ENCODE assay signal across 22 mouse cellular contexts in the genomic region with DNA sequence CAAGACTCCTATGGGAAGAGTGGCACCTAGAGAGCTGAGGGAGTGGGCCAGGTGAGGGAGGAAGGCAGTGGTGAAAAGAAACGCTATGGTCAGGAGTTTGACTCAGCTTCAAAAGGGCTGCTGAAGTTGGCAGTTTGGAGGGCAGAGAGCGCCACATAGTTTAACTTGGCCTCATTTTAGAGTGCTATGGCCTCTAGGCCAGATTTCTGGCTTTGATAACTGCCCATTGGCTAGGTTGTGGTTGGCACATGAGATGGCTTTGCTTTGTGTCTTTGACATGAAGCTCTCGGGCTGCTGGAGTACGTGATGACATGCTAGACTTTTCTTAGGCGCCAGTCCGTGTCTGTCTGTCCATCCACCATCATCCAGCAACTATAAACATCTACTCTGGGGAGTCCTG. TPM values are rescaled to one million over a fixed set of nuclear protein-coding genes. Genes with fewer than 3 reads are reported as not detected.
DNase-seq lines count a peak whose midpoint lies in the region; ATAC-seq and TF ChIP-seq lines count a peak whose summit lies in the region.
"Had no signal": no experiment of that assay in that cellular context is flagged by ENCODE, and none has a peak within 500 bp of the region (broad histone marks: within the 10 kb centered on the region; RNA-seq: fewer than 3 reads in every experiment).

No protein-coding gene starts in this region.

- H3K27ac ChIP-seq in liver, adult 2 months (replicated peaks; ENCODE audit: insufficient read depth, low read depth, low read length): no peak overlapping the region
- no peak overlapping the region for H3K27ac ChIP-seq in liver, postnatal 0 days (ENCODE audit: low read depth)
- no peak overlapping the region for H3K27ac ChIP-seq in forebrain, embryonic 16.5 days (ENCODE audit: low read length)

- no peak overlapping the region for H3K4me3 ChIP-seq in liver, adult 2 months (ENCODE audit: insufficient read depth, low read depth, low read length)
- no peak overlapping the region for H3K4me3 ChIP-seq in liver, postnatal 0 days (ENCODE audit: low read depth, low read length)
- H3K4me3 ChIP-seq in forebrain, embryonic 16.5 days (replicated peaks; ENCODE audit: low read length): no peak overlapping the region

- no peaks in the 10 kb centered on the region for H3K9me3 ChIP-seq in liver, postnatal 0 days (ENCODE audit: low read length)
- H3K9me3 ChIP-seq in forebrain, embryonic 16.5 days (ENCODE audit: control insufficient read depth, low read length): no peaks in the 10 kb centered on the region
- H3K9me3 ChIP-seq: G1E had no signal

- H3K79me2 ChIP-seq in liver, adult 2 months (ENCODE audit: control insufficient read depth, insufficient read depth, low read length): no peaks in the 10 kb centered on the region

- no peak for ATAC-seq in liver, postnatal 0 days
- no peak for ATAC-seq in forebrain, embryonic 16.5 days
- ATAC-seq: activated CD4-positive, CD25-positive, alpha-beta regulatory T cell, adult 4 months; CD4-positive, CD25-positive, alpha-beta regulatory T cell, adult 4 months; Patski had no signal

- H3K9ac ChIP-seq in liver, adult 2 months (ENCODE audit: low read depth, low read length): no peak overlapping the region
- H3K9ac ChIP-seq in liver, postnatal 0 days (replicated peaks): no peak overlapping the region
- no peak overlapping the region for H3K9ac ChIP-seq in forebrain, embryonic 16.5 days (replicated peaks; ENCODE audit: low read depth, low read length)

- TF ChIP-seq EP300 in liver, postnatal 0 days (IDR thresholded peaks at IDR 0.05; ENCODE audit: low read depth): no peak

- peaks cover 6% of the 10 kb centered on the region; the same call in 1 of the 2 replicates for H3K4me1 ChIP-seq in liver, adult 2 months (ENCODE audit: control insufficient read depth, insufficient read depth, low read length)
- peaks cover 6% of the 10 kb centered on the region; the same call in 1 of the 2 replicates for H3K4me1 ChIP-seq in liver, postnatal 0 days (ENCODE audit: insufficient read depth)
- no peaks in the 10 kb centered on the region for H3K4me1 ChIP-seq in forebrain, embryonic 16.5 days (replicated peaks; ENCODE audit: control insufficient read depth, insufficient read depth, low read length)

- H3K4me2 ChIP-seq in liver, postnatal 0 days (ENCODE audit: low read depth, low read length): no peak overlapping the region
- H3K4me2 ChIP-seq in forebrain, embryonic 16.5 days (ENCODE audit: low read length): no peak overlapping the region

- TF ChIP-seq POLR2A in liver, adult 2 months (IDR thresholded peaks at IDR 0.05; ENCODE audit: extremely low read depth, insufficient read depth, low read length): no peak

- DNase-seq in liver, adult 2 months (ENCODE audit: extremely low read depth, low read depth, low spot score): peak; percentile 97
- DNase-seq in liver, postnatal 0 days: no peak
- DNase-seq in adipocyte (ENCODE audit: low spot score): peak; percentile 39
- peak; percentile 42 for DNase-seq in fat pad, adult 2 months (ENCODE audit: extremely low read depth, low read depth, low spot score)
- no peak for DNase-seq in frontal cortex, adult 2 months (ENCODE audit: extremely low spot score in 1 of 2, low spot score in 1 of 2)
- DNase-seq: adrenal gland, adult 2 months; adrenal gland, adult 8-10 months; adrenal gland, postnatal 10 days; adrenal gland, postnatal 14 days; adrenal gland, postnatal 25 days; adrenal gland, postnatal 36 days; B cell, adult 2 months; cerebellum, adult 11 months; cerebellum, adult 11-12 months; cerebellum, adult 18-20 months; cerebellum, adult 2 months had no signal

- no peak for TF ChIP-seq CTCF in liver, adult 2 months (IDR thresholded peaks at IDR 0.05; ENCODE audit: low read depth, low read length)
- no peak for TF ChIP-seq CTCF in liver, postnatal 0 days (IDR thresholded peaks at IDR 0.05; ENCODE audit: low read depth)

- no peaks in the 10 kb centered on the region for H3K36me3 ChIP-seq in liver, adult 2 months (ENCODE audit: control insufficient read depth, insufficient read depth, low read length)
- H3K36me3 ChIP-seq in liver, postnatal 0 days (replicated peaks; ENCODE audit: insufficient read depth, low read length): no peaks in the 10 kb centered on the region
- no peaks in the 10 kb centered on the region for H3K36me3 ChIP-seq in forebrain, embryonic 16.5 days (ENCODE audit: control insufficient read depth, insufficient read depth)
- H3K36me3 ChIP-seq: G1E had no signal

- WGBS in liver, adult 2 months: 22% methylated on average over 6 of the region's 6 CpGs
- 73% methylated on average over 6 of the region's 6 CpGs for WGBS in liver, postnatal 0 days (ENCODE audit: insufficient replicate concordance)
- 90% methylated on average over 6 of the region's 6 CpGs for WGBS in forebrain, embryonic 16.5 days

- H3K27me3 ChIP-seq in liver, adult 2 months (ENCODE audit: control insufficient read depth, insufficient read depth, low read length): no peaks in the 10 kb centered on the region
- no peaks in the 10 kb centered on the region for H3K27me3 ChIP-seq in liver, postnatal 0 days (ENCODE audit: insufficient read depth, low read length)
- no peaks in the 10 kb centered on the region for H3K27me3 ChIP-seq in forebrain, embryonic 16.5 days (replicated peaks; ENCODE audit: control insufficient read depth, insufficient read depth, low read length)
- H3K27me3 ChIP-seq: CH12.LX had no signal

RNA-seq across cellular contexts. Expression of gene Ccr7, which starts 5.4 kb away (rescaled TPM):
- total RNA-seq in liver, adult 2 months (2014; rRNA removed): 0.55 and 0.74 TPM in 2 replicates
- polyA plus RNA-seq in liver, adult 2 months (2012; rRNA removed): 0.91 and 1.5 TPM in 2 replicates
- polyA plus RNA-seq in liver, postnatal 0 days (2015; fragmentation: Nextera tagmentation; extraction: Ambion mirVana): 1.5 and 1.6 TPM in 2 replicates
- 0.14 and 0.19 TPM in 2 replicates for polyA plus RNA-seq in frontal cortex, adult 2 months (2012; rRNA removed)
- 0.16 TPM in 1 of 2 replicates, not detected in the other for polyA plus RNA-seq in forebrain, embryonic 16.5 days (2015; fragmentation: Nextera tagmentation; extraction: Ambion mirVana)
- polyA plus RNA-seq: G1E had no signal

Comparison
In these comparisons a context has a peak if more than half of its experiments do, and no peak if none do; other contexts are left out.
1. DNase-seq: peak in liver, adult 2 months (single experiment), adipocyte (single experiment) and fat pad, adult 2 months (single experiment); none in liver, postnatal 0 days (single experiment) and frontal cortex, adult 2 months (0 of 2).